9 mouse cellular contexts compared by ENCODE assay signal in genomic region chr1:193702707-193703419, GRCm38 (mm10).
A peak's percentile ranks its signal among the peaks of the same experiment; 100 is the strongest.
DNase-seq lines count a peak whose midpoint lies in the region; ATAC-seq and TF ChIP-seq lines count a peak whose summit lies in the region.
"Had no signal": no experiment of that assay in that cellular context is flagged by ENCODE, and none has a peak within 500 bp of the region (broad histone marks: within the 10 kb centered on the region; RNA-seq: fewer than 3 reads in every experiment).

No protein-coding gene starts in this region.

- H3K36me3 ChIP-seq in MEL (ENCODE audit: control insufficient read depth in 1 of 2, insufficient read depth in 2 of 2, low read length in 2 of 2) = no peaks in the 10 kb centered on the region
- H3K36me3 ChIP-seq in embryonic facial prominence, embryonic 11.5 days (replicated peaks; ENCODE audit: control insufficient read depth, insufficient read depth, low read depth, low read length) = no peaks in the 10 kb centered on the region
- no peaks in the 10 kb centered on the region for H3K36me3 ChIP-seq in heart, embryonic 15.5 days
- H3K36me3 ChIP-seq in kidney, postnatal 0 days (ENCODE audit: insufficient read depth, low read length) = no peaks in the 10 kb centered on the region
- H3K36me3 ChIP-seq in lung, embryonic 16.5 days (ENCODE audit: control insufficient read depth, insufficient read depth, low read length) = no peaks in the 10 kb centered on the region
- H3K36me3 ChIP-seq: liver, embryonic 15.5 days had no signal

- peak; percentile 15; the same call in 1 of the 2 replicates for ATAC-seq in embryonic facial prominence, embryonic 11.5 days (replicated peaks; ENCODE audit: insufficient number of reproducible peaks, low FRiP score, low TSS enrichment, low read depth)
- ATAC-seq in heart, embryonic 15.5 days (replicated peaks; ENCODE audit: insufficient number of reproducible peaks, insufficient read depth, low FRiP score, low read depth) = no peak
- ATAC-seq in kidney, postnatal 0 days (replicated peaks; ENCODE audit: low FRiP score, low read depth) = no peak
- ATAC-seq in lung, embryonic 16.5 days (ENCODE audit: low read depth) = no peak
- ATAC-seq in activated CD4-positive, CD25-positive, alpha-beta regulatory T cell, adult 4 months = no peak

- peak overlapping the region; percentile 5; the same call in 1 of the 2 replicates for H3K4me2 ChIP-seq in embryonic facial prominence, embryonic 11.5 days (ENCODE audit: low read depth, low read length)
- H3K4me2 ChIP-seq in heart, embryonic 15.5 days = peak overlapping the region; percentile 54
- peak overlapping the region; percentile 52 for H3K4me2 ChIP-seq in kidney, postnatal 0 days (ENCODE audit: low read length)
- no peak overlapping the region for H3K4me2 ChIP-seq in lung, embryonic 16.5 days (ENCODE audit: low read depth, low read length)
- H3K4me2 ChIP-seq: liver, embryonic 15.5 days had no signal

- 28% methylated on average over 15 of the region's 15 CpGs for WGBS in embryonic facial prominence, embryonic 11.5 days
- 33% methylated on average over 15 of the region's 15 CpGs for WGBS in heart, embryonic 15.5 days
- WGBS in kidney, postnatal 0 days = 16% methylated on average over 15 of the region's 15 CpGs
- WGBS in lung, embryonic 16.5 days = 31% methylated on average over 15 of the region's 15 CpGs

- no peaks in the 10 kb centered on the region for H3K4me1 ChIP-seq in MEL (ENCODE audit: control insufficient read depth in 1 of 2, insufficient read depth in 2 of 2, low read length in 2 of 2)
- no peaks in the 10 kb centered on the region for H3K4me1 ChIP-seq in embryonic facial prominence, embryonic 11.5 days (ENCODE audit: control insufficient read depth, insufficient read depth, low read length)
- peaks cover 2% of the 10 kb centered on the region; the same call in 1 of the 2 replicates for H3K4me1 ChIP-seq in heart, embryonic 15.5 days (replicated peaks)
- H3K4me1 ChIP-seq in kidney, postnatal 0 days (replicated peaks; ENCODE audit: insufficient read depth, low read length) = no peaks in the 10 kb centered on the region
- no peaks in the 10 kb centered on the region for H3K4me1 ChIP-seq in lung, embryonic 16.5 days (replicated peaks; ENCODE audit: control insufficient read depth, insufficient read depth, low read length)

- H3K27ac ChIP-seq in MEL (ENCODE audit: control insufficient read depth, low read depth, low read length) = no peak overlapping the region
- no peak overlapping the region for H3K27ac ChIP-seq in embryonic facial prominence, embryonic 11.5 days (replicated peaks; ENCODE audit: low read depth, low read length)
- H3K27ac ChIP-seq in heart, embryonic 15.5 days = no peak overlapping the region
- H3K27ac ChIP-seq in kidney, postnatal 0 days = no peak overlapping the region
- H3K27ac ChIP-seq in lung, embryonic 16.5 days (ENCODE audit: low read length) = no peak overlapping the region
- H3K27ac ChIP-seq: liver, embryonic 15.5 days had no signal

- TF ChIP-seq CTCF in MEL (IDR thresholded peaks at IDR 0.05 in 2 of 3, conservative IDR thresholded peaks at IDR 0.05 in 1 of 3; ENCODE audit: control insufficient read depth in 1 of 3, insufficient read depth in 1 of 3, low read depth in 2 of 3, low read length in 3 of 3, poor library complexity in 1 of 3, severe bottlenecking in 1 of 3) = peak; percentile 79 to 93 (median 88)
- peak; percentile 94 for TF ChIP-seq CTCF in kidney, postnatal 0 days (IDR thresholded peaks at IDR 0.05; ENCODE audit: low read depth)

- H3K27me3 ChIP-seq in MEL (ENCODE audit: control insufficient read depth in 1 of 2, insufficient read depth in 2 of 2, low read length in 2 of 2) = no peaks in the 10 kb centered on the region; a peak in 1 of 4 replicates
- H3K27me3 ChIP-seq in embryonic facial prominence, embryonic 11.5 days (ENCODE audit: control insufficient read depth, insufficient read depth, low read length) = no peaks in the 10 kb centered on the region
- peaks cover 8% of the 10 kb centered on the region; the same call in 1 of the 2 replicates for H3K27me3 ChIP-seq in heart, embryonic 15.5 days
- no peaks in the 10 kb centered on the region for H3K27me3 ChIP-seq in kidney, postnatal 0 days (ENCODE audit: insufficient read depth, low read length)
- H3K27me3 ChIP-seq in lung, embryonic 16.5 days (ENCODE audit: control insufficient read depth, insufficient read depth, low read depth, low read length) = no peaks in the 10 kb centered on the region
- H3K27me3 ChIP-seq: liver, embryonic 15.5 days had no signal

- TF ChIP-seq POLR2A in MEL (IDR thresholded peaks at IDR 0.05; ENCODE audit: control insufficient read depth in 1 of 2, insufficient read depth in 1 of 2, low read depth in 1 of 2, low read length in 2 of 2, poor library complexity in 1 of 2) = no peak

- TF ChIP-seq EP300 in MEL (IDR thresholded peaks at IDR 0.05; ENCODE audit: low read depth in 1 of 2, low read length in 2 of 2) = no peak

- H3K79me2 ChIP-seq in MEL (ENCODE audit: control insufficient read depth, insufficient read depth, low read length, poor library complexity) = no peaks in the 10 kb centered on the region

- no peaks in the 10 kb centered on the region for H3K9me3 ChIP-seq in MEL (replicated peaks; ENCODE audit: insufficient read depth, low read length)
- no peaks in the 10 kb centered on the region for H3K9me3 ChIP-seq in embryonic facial prominence, embryonic 11.5 days (replicated peaks; ENCODE audit: control insufficient read depth, low read length)
- H3K9me3 ChIP-seq in heart, embryonic 15.5 days (replicated peaks) = no peaks in the 10 kb centered on the region
- no peaks in the 10 kb centered on the region for H3K9me3 ChIP-seq in kidney, postnatal 0 days (replicated peaks; ENCODE audit: low read length)
- no peaks in the 10 kb centered on the region for H3K9me3 ChIP-seq in lung, embryonic 16.5 days (ENCODE audit: control insufficient read depth, low read length)
- H3K9me3 ChIP-seq: liver, embryonic 15.5 days had no signal

- no peak overlapping the region for H3K4me3 ChIP-seq in MEL (ENCODE audit: control insufficient read depth in 1 of 2, insufficient read depth in 1 of 2, low read depth in 2 of 2, low read length in 2 of 2)
- H3K4me3 ChIP-seq in embryonic facial prominence, embryonic 11.5 days (ENCODE audit: low read depth, low read length) = no peak overlapping the region
- H3K4me3 ChIP-seq in heart, embryonic 15.5 days = no peak overlapping the region
- peak overlapping the region; percentile 16; the same call in 1 of the 2 replicates for H3K4me3 ChIP-seq in kidney, postnatal 0 days (replicated peaks; ENCODE audit: low read depth, low read length)
- H3K4me3 ChIP-seq in lung, embryonic 16.5 days (ENCODE audit: low read length) = no peak overlapping the region
- H3K4me3 ChIP-seq: liver, embryonic 15.5 days had no signal

- no peak overlapping the region for H3K9ac ChIP-seq in MEL (ENCODE audit: control insufficient read depth, low read depth, low read length, poor library complexity, severe bottlenecking)
- H3K9ac ChIP-seq in embryonic facial prominence, embryonic 11.5 days (replicated peaks; ENCODE audit: low read length) = no peak overlapping the region
- H3K9ac ChIP-seq in heart, embryonic 15.5 days = no peak overlapping the region
- no peak overlapping the region for H3K9ac ChIP-seq in kidney, postnatal 0 days (ENCODE audit: low read depth, low read length)
- H3K9ac ChIP-seq in lung, embryonic 16.5 days (ENCODE audit: low read length) = 0 out of 2 replicates have a peak overlapping the region, but pooled peaks have one; percentile 5
- H3K9ac ChIP-seq: liver, embryonic 15.5 days had no signal

- peak; percentile 65 for TF ChIP-seq RAD21 in MEL (IDR thresholded peaks at IDR 0.05; ENCODE audit: low read depth, low read length)

- DNase-seq in MEL (ENCODE audit: low read depth, low spot score) = peak; percentile 67
- peak; percentile 75 for DNase-seq in adrenal gland, postnatal 14 days
- peak; percentile 77 for DNase-seq in embryonic facial prominence, embryonic 11.5 days (ENCODE audit: low spot score)
- peak; percentile 77 for DNase-seq in kidney, postnatal 0 days (ENCODE audit: low spot score)
- DNase-seq in retina, postnatal 7 days (ENCODE audit: low read depth, low spot score) = peak; percentile 56

TF ChIP-seq in MEL, 35 proteins besides CTCF, POLR2A, EP300 and RAD21:
- TF ChIP-seq UBTF (IDR thresholded peaks at IDR 0.05; ENCODE audit: borderline replicate concordance, insufficient read depth, low read depth, low read length) (no peak), SMC3 (IDR thresholded peaks at IDR 0.05; ENCODE audit: low read depth, low read length) (peak; percentile 97), ETS1 (IDR thresholded peaks at IDR 0.05; ENCODE audit: low read depth, low read length) (no peak), MYC (IDR thresholded peaks at IDR 0.05; ENCODE audit: low read depth, low read length) (no peak), ZC3H11A (IDR thresholded peaks at IDR 0.05; ENCODE audit: low read depth, low read length) (peak; percentile 73), ZMIZ1 (IDR thresholded peaks at IDR 0.05; ENCODE audit: low read depth, low read length) (no peak)
